Mouse (Mus musculus) kidney, postnatal 14 days (tissue): ENCODE results near the gene Edem2.
"Not testable (repeated sequence)": the region's sequence is repeated elsewhere in the genome, so short reads cannot be mapped to it uniquely, and the experiment has no call there.

ENCODE experiments used
- DNase-seq: peaks from one replicate; pipeline ENCODE4 v3.0.0; 2022; ENCODE audit warnings: mixed read lengths

Edem2 gene

DNA sequence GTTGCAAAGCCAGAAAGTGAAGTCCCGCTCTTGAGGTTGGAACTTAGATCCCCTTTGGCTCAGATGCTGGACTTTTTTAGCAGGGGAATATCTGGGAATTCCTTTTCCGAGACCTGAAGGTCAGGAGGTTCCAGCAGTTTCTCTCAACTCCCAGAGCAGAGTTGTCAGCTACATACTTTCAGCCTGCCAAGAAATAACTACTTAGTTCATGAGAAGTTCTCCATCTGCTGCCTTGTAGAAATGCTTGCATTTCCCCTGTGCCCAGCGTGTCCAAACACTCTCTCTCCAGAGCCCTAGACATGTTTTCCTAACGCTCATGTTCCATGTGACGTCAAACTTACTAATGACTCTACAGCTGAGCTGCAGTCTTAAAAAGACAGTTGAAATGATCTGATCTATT lies 5.8 kb upstream of the Edem2 start:
- DNase-seq: peak; percentile 25

DNA sequence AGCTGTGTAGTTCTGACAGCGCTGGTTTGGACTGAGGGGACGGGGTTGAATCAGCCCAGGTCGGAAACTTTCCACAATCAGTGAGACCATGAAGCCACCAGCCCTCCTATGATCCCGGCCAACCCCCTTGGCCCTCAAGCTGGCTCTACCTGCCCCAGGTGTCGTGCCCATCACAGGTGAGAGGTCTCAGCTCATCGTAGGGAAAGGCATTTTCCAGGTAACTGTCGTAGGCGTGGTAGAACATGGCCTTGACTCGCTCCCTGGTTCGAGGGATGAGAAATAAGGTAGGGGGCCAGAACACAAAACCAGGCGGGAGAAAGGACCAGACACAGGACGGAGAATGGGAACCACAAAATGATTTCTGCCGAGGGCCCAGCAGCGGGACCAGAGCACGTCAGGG lies 533 bp downstream of the Edem2 start:
- DNase-seq: no peak

DNA sequence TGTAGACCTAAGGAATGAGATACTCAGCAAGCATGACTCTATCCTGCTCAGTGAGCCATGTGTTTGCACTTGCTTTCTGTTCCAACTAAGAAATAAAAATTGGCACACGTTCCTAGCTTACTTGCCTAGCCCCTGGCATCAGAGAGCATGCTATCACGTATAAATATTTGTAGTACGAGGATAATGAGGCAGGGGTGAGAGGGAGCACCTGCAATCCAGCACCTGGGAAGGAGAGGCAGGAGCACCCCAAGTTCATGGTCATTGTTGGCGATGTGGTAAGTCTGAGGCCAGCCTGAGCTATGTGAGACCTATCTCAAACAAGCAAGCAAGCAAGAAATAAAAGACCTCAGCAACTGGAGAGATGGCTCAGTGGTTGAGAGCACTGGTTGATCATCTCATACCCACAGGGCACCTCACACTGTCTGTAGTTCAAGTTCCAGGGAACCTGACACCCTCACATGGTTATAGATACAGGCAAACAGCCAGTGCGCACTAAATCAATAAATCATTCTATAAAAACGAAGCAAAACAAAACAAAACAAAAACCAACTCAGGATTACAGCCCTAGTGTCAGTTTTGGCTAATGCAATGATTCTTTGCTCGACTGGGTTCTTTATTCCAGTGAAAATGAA lies 1.4 kb downstream of the Edem2 start:
- DNase-seq: no peak

DNA sequence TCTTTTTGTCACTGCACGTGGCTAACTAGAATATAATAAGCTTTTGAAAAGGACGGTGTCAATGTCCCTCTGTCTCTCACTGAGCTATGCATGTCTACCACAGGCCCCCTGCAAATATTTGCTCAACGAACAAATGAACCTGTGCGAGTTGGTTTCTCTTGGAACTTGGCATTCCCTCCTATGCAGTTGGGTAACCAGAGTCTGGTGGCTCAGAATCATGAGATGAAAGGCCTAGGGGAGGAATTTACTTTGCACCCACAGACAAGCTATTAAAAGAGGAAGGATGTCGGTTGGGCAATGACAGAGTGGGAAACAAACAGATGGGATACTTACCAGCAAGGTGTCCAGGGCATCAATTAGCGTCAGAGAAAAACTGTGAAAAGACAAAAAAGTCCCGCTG lies 3.0 kb downstream of the Edem2 start:
- no peak for DNase-seq

DNA sequence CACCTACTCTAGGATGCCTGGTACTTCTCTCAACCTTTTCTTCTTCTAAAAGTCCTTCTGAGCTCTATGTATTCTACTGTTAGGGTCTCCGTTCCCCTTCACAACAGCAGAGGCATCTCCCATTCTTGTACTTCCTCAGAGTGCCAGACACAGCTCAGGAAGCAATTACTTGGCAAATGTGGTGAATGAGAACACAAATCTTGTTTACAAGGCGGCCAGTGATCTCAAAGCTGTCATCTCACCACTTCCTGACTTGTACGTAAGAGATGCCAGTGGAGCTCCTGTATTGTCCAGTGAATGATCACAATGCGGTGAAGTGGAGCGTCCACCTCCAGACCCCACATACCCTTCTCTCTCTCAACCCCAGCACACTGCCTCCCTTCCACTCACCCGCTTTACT lies 4.7 kb downstream of the Edem2 start:
- DNase-seq: no peak

DNA sequence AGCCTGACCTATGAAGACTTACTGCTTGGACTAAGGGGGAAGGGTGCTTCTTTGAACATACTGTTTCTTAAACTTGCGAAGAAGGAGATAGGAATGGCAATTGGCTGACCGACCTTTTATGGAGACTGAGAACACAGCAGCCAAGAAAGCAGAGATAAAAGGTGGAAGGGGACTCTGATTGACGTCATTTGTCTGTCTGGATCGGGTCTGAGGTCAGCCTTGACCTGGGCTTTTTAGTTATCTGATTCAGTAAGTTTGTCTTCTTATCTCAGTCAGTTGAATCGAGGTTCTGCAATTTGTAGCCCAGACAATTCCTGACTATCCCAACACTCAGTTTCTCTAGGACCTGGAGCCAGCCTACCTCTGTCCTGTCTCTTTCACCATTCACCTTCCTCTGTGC lies 5.2 kb downstream of the Edem2 start:
- no peak for DNase-seq

DNA sequence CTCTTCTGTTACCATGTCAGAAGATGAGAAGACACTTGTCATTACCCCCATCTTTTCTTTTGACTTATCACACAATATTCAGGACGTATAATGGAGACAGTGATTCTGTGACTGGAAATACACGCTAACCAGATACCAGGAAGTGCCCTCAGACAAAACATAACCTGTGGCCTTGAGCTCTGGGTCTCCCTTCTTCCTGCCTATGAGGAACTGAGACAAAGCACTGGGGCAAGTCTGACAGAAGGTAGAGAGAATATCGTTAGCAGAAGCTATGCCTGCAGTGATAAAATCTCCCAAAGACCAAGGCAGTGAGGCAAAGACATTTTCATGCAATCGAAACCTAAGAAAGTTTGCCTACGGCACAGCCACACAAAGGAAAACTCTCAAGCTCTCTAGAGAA lies 8.7 kb downstream of the Edem2 start:
- DNase-seq: no peak

DNA sequence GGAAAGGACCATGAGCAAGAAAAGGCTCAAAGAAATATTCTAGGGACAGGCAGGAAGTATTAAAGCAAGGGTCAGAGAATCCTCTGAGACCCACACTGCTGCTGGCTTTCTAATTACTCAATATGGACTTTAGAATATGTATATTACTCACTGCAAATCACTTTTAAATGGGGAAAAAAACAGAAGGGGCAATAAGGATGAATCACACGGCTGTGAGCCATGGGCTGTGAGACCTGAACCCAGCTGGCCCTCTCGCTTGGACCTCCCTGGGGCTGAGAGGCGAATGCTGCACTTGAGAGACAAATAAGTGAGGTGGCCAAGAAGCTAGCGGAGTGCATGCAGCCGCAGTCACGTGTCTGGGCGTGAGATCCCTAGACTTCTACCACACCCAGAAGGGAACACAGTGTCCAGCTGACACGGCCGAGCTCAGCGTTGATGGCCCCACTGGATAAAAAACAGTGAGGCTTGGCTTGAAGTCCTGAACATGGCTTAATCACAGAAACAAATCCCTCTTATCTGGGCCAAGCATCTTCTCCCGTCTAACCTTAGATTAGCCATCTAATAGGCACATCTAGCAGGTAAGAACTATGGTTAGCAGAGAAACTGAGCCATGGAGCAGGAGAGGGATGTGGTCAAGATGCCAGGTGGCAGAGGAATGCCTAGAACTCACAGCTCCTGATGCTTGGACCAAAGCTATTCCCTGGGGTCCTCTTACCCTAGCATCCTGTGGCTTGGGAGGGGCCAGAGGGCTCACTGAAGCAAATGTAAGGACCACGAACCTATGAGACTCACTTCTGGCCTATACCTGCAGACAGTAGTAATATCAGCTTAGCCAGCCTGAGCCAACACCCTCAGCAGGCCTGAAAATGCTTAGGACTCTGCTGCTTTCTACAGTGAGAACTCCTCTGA lies 11.9 kb downstream of the Edem2 start:
- no peak for DNase-seq

DNA sequence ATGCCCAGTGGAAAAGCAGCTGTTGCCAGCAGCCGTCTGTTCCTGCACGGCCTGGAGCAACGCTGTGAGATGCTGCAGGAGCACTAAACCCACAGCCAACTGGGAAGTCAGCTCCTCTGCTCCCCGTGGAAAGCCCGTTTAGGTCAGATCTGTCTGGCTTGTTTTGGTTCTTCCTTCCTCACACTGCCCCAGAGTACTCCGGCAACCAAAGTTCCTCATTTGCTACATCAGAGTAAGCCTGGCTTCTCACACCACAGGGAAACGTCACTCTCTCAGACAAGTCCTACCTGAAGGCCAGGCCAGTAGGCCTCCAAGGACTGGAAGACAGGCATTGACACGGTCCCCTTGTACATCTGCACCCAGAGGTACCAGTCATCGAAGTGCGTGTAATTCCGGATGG lies 18.7 kb downstream of the Edem2 start:
- DNase-seq: no peak

DNA sequence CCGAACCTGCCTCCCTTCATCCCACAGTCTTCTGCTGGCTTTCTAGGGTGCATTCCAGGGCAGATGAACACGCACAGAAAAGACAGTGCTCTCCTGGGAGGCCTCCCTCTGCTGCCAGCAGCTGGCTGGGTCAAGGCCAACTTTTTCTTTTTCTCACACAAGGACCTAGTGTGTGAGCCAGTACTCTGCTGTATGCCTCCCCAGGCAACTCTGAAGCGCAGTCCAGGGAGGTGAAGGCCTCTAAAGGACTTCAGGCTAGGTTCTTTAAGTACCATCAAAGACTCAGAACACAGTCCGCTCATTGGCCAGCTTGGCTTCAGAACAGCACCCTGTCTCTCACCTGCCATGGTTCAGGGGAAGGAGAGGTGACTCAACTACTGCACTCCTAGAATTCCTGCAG lies 22.0 kb downstream of the Edem2 start:
- DNase-seq: peak; percentile 21

DNA sequence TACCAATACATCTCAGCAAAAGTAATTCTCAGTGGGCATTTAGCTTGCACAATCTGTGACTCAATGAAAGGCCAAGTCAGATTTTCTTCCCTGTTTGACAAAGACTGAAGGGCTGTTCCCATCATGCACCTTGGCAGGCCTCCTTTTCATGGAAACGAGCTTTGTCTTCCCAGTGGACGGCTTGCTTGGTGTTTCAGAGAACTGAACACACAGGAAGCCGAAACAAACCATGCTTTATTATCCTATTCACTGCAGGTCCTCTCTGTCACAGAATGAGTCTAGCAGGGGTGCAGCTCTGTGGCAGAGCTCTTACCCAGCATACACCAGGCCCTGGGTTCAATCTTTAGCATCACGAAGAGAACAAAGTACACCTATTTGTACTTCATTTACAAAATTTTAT lies 25.6 kb downstream of the Edem2 start:
- DNase-seq: no peak

DNA sequence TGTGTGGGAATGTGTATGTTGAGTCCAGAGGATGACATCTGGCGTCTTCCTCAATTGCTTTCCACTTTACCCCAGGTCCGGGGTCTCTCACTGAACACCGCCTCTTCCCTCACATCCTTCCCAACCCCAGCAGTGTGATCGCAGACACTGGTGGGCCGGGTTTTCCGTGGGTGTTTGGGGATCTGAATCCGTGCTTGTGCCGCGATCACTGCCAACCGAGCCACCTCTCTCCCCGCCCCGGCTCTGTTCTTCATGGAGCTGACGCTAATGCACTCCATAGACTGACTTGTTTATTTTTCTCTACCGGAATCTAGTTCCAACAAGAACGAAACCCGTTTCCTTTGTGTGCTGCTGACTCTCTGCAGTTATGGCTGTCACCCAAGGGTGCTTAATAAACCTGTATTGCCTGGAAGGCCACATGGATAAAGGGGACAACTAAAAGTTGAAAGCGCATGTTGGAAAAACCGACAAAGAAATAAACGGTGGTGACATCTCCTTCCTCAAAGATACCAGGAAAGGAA lies 27.8 kb downstream of the Edem2 start:
- DNase-seq: no peak

DNA sequence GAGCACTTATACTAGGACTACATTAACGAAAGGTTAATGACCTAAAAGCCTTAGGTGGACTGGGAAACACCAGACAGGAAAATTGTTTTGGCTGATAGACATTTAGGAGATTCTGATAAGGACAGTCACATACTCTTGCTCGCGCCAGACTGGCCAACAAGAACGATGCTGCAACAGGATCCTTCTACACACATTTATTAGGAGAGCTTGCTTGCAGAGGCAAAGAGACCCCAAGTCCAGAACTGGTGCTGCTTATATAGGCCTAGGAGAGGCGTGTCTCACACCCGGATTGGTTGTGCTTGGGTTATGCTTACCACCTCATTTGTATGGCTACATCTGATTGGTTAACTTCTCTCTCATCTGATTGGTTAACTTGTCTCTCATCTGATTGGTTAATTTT lies 30.8 kb downstream of the Edem2 start:
- DNase-seq: not testable (repeated sequence)

DNA sequence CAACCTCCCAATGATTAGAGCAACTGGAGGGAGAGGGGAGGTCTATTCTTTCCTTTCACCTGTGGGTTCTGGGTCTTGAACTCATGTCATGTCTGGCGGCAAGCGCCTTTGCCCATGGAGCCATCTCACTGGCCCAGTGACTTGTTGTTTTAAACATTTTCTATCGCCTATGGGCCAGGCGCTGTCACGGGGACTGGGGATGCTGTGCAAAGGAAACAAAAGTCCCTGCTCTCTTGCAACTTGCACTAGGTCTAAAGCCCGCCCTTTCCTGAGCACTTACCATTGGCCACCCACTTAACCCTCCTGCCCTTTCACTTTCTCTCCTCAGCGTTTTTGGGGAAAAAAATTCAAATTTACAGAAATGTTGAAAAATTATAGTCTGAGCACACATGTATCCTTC lies 32.4 kb downstream of the Edem2 start:
- DNase-seq: no peak

DNA sequence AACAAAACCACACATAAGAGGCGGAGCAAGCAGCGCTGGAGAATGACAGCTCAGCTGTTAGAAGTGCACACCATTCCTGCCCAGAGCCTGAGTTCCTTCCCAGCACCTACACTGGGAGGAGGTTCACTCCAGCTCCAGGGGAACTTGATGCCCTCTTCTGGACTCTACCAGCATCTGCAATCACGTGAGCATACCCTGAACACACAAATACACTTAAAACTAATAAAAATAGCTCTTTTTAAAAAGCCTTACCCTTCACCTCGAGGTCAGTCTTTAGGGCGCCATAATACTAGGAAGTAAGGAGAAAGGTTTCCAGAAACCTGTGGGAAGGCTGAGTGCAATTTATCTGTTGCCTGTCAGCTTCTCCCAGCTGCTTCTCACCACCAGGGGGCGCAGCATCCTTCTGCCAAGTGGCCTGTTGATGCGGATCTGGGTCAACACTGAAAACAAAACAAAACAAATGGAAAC lies 33.1 kb downstream of the Edem2 start:
- DNase-seq: peak; percentile 89

DNA sequence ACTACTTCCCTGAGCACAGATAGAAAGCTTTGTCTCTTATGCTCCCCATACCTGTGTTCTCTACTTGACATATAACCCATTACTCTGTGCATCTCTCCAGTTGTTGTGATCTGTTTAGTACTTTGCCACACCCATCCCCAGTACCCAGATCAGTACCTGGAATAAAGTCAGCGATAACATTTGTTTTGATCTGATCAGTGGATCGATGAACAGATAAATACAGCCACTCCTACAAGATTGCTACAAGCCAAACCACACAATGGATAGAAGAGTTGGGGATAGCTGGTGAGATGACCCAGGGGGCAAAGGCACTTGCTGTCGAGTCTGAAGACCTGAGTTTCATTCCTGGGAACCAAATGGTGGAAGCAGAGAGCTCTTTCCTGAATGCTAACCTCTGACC lies 34.0 kb downstream of the Edem2 start:
- no peak for DNase-seq

DNA sequence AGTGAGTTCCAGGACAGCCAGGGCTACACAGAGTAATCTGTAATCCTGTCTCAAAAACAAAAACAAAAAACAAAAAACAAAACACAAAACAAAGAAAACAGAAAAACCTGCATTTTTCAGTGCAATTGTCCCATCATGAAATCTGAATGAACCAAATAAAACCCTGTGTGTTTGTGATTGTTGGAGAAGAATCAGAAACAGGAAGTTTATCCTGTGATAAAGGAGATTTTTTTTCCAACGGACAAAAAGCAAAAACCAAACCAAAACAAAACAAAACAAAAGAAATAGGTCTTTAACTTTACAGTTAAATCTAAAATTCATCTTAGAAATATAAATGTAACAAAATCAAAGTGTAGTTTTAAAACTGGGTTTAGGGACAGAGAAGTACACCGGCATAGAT lies 34.7 kb downstream of the Edem2 start:
- DNase-seq: no peak

DNA sequence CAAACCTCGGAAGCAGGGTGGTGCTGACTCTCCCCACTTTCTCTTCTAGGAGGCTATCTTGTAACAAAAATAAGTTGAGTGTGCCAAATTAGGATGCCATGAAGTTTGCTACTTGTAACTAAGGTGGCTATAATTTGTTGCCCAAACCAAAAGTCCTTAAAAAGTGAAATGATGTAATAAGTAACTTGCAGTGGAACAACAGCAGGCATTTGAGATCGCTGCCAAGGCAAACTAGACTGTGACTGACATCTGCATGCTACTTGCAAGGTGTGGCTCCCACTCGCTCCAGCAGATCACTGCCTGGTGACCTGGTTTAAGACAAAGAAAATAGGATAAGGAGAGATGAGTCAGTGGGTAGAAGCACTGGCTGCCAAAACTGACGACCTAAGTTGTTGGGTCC lies 36.1 kb downstream of the Edem2 start:
- no peak for DNase-seq

DNA sequence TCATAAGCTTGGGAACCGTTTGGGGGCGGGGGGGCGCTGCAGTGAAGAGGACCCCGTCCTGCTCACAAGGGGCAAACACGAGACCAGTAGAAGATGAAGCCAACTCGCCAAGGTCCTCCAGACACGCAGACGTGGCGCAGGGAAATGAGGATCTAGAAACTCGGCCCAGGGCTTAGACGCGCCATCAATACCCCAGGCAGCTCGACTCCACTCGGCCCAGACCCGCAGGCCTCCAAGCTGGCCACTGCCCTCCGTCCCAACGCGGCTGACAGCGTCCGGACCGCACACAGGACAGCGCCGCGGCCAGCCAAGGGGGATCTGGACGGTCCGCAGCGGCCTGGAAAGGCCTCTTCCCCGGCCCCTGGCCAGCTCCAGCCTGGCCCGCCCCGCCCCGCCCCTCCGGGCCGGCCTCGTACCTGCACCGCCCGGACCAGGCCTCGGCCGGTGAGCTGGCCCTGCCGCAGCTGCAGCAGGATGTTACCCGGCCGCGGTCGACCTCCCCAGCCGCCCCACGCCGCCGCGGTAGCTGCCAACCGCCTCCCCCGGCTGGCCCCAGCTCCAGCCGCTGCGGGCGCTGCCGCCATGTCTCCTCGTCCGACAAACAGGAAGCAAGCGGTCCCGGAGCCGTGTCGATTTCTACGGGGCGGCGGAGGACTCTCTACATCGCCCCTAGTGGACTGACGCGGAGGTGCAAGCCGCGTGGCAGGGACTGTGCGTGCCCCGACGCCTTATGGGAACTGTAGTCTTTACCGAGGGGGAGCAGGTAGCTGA lies 37.4 kb downstream of the Edem2 start, which contains the start of gene Trpc4ap:
Trpc4ap (minus strand) TSS at position 662 of the 771 bp plus-strand sequence.
- DNase-seq: peak; percentile 97

DNA sequence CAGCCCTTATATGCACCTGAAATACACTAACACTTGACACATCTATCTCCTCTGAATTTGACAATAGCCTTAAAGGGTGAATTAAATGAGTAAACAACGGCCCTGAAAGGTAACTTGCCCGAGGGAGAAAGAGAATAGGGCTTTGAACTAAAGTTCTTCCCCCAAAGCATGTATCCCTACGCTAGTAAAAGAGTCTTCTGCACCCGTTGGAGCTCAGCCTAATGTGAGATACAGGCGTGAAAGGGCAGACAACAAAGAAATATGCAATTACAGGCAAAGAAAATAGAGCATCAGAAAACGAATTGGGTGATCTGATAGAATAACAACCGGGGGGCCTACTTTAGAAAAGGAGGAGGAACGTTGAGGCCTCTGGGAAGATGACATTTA lies 37.9 kb downstream of the Edem2 start:
- DNase-seq: no peak

DNA sequence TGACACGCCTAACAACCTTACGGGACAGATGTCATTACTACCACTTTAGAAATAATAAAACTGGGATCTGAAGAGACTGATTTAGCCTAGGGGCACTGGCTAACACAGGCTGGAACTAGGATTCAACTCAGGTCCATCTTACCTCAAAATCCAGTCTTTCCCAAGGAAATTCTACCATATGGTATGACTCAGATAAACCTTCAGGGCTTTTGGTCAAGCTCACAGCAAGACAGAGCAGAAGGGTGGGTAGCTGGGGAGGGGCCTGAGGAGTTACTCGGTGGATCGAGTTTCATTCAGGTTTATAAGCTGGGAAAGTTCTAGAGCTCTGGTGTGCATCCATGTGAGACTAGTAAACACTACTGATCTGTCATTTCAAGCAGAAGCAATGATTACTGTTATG lies 40.1 kb downstream of the Edem2 start:
- DNase-seq: no peak

DNA sequence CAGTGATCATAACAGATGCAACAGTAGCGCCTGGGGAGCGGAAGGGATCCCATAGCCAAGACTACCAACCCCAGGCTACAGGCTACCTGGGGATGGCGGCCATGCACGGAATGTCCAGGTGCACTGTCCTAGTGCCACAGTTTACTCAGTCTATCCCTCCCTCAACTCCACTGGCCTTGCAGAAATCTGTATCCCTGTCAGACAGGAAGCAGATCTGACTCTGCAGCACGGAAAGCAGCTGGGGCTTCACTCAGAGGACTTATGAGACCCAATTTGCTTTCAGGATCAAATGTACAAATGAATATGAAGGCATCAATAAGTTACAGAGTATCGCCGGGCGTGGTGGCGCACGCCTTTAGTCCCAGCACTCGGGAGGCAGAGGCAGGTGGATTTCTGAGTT lies 41.5 kb downstream of the Edem2 start:
- DNase-seq: no peak

DNA sequence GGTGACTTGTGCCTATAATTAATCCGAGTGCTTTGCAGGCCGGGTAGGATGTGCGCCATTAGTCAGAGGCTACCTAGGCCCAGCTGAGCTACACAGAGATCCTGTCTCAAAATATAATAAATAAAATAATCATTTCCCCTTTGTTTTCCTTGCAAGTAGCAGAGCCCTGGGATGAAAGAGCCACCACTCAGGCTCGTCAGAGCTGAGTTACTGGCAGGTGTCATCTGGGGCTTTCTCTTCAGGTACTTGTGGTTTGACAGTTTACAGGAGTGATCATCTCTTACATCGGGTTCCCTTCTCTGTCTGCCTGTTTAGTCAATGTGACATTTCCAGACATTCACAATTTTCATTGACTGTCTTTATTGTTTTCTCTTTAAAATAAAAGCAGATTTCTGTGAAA lies 42.7 kb downstream of the Edem2 start:
- no peak for DNase-seq
